Mouse (Mus musculus) forebrain, embryonic 14.5 days (tissue): ENCODE results near the gene Ndfip2. TPM values are rescaled to one million over a fixed set of nuclear protein-coding genes. Genes with fewer than 3 reads are reported as not detected.

Experiments used
- ATAC-seq: fragments of 200-750 bp; cut with Nextera tagmentation; 2 replicates; pipeline ENCODE4 v1.8.0; 2017; ENCODE audit warnings: mild to moderate bottlenecking, moderate library complexity
- DNase-seq: peaks from one replicate; pipeline ENCODE4 v3.0.0-alpha.2; 2015; ENCODE audit warnings: low spot score
- H3K27ac ChIP-seq: fragments of 300-500 bp; sonication (generic); 2 replicates; pipeline ENCODE4 v1.5.1; 2014; ENCODE audit warnings: low read depth, mild to moderate bottlenecking, control low read depth, low read length, moderate library complexity
- H3K27me3 ChIP-seq: fragments of 300-500 bp; sonication (generic); replicated peaks from 2 replicates; pipeline ENCODE4 v1.6.1; 2014; ENCODE audit warnings: low read length, control low read depth, mixed read lengths; ENCODE audit not compliant: control insufficient read depth, insufficient read depth
- H3K36me3 ChIP-seq: fragments of 300-500 bp; sonication (generic); 2 replicates; pipeline ENCODE4 v1.6.1; 2014; ENCODE audit warnings: low read length, control low read depth; ENCODE audit not compliant: control insufficient read depth, insufficient read depth
- H3K4me1 ChIP-seq: fragments of 300-500 bp; sonication (generic); 2 replicates; pipeline ENCODE4 v1.6.1; 2014; ENCODE audit warnings: antibody characterized with exemption, low read length, control low read depth; ENCODE audit not compliant: control insufficient read depth, insufficient read depth
- H3K4me2 ChIP-seq: fragments of 300-500 bp; sonication (generic); 2 replicates; pipeline ENCODE4 v1.6.1; 2014; ENCODE audit warnings: mild to moderate bottlenecking, control low read depth, low read length
- H3K4me3 ChIP-seq: fragments of 300-500 bp; sonication (generic); 2 replicates; pipeline ENCODE4 v1.5.1; 2014; ENCODE audit warnings: low read depth, low read length, control low read depth
- H3K9ac ChIP-seq: fragments of 300-500 bp; sonication (generic); 2 replicates; pipeline ENCODE4 v1.6.1; 2014; ENCODE audit warnings: mild to moderate bottlenecking, low read length, control low read depth, moderate library complexity
- H3K9me3 ChIP-seq: fragments of 300-500 bp; sonication (generic); replicated peaks from 2 replicates; pipeline ENCODE4 v1.6.1; 2016; ENCODE audit warnings: low read length, control low read depth, mixed read lengths; ENCODE audit not compliant: control insufficient read depth
- WGBS: fragments of 180-500 bp; shearing (Covaris S2); extraction: QIAGEN DNeasy Blood & Tissue Kit; methylation state at CpG from one replicate; pipeline ENCODE4 v1.1.7; 2014; 5-methylcytosine and 5-hydroxymethylcytosine counted together
- polyA plus RNA-seq: library from polyadenylated mRNA; unstranded; fragments of >200 nt; fragmentation: Nextera tagmentation; extraction: Ambion mirVana; gene quantifications from 2 replicates; pipeline ENCODE4 v1.2.1, GENCODE M21; 2014

The Ndfip2 gene
- polyA plus RNA-seq, 1 experiment from 2014 or later = 91.1 TPM

DNA sequence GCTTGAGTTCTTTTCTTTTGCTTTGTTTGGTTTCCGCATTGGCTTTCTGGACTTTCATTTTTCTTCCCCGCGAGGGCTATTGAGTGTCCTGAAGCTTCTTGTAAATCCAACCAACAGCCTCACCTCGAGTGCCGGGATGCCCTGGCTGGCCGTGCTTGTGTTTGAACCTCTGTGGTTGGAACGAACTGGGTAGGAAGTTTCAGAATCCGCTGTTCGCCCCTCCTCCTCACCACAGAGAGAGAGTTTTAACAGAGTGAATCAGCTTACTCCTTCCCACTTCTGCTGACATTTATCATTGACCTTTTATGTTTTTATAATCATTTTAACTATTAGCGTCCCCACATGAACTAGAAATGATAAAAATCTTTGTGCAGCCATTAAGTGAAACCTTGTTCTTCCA, 18.3 kb upstream of the Ndfip2 start:
- H3K9ac ChIP-seq = no peak overlapping the region
- H3K4me1 ChIP-seq = no peaks in the 10 kb centered on the region
- WGBS = 85% methylated on average over 10 of the region's 10 CpGs
- no peak overlapping the region for H3K27ac ChIP-seq
- no peaks in the 10 kb centered on the region for H3K36me3 ChIP-seq
- ATAC-seq = no peak
- H3K4me2 ChIP-seq = no peak overlapping the region
- H3K4me3 ChIP-seq = no peak overlapping the region
- DNase-seq = no peak
- no peaks in the 10 kb centered on the region for H3K9me3 ChIP-seq
- no peaks in the 10 kb centered on the region for H3K27me3 ChIP-seq

DNA sequence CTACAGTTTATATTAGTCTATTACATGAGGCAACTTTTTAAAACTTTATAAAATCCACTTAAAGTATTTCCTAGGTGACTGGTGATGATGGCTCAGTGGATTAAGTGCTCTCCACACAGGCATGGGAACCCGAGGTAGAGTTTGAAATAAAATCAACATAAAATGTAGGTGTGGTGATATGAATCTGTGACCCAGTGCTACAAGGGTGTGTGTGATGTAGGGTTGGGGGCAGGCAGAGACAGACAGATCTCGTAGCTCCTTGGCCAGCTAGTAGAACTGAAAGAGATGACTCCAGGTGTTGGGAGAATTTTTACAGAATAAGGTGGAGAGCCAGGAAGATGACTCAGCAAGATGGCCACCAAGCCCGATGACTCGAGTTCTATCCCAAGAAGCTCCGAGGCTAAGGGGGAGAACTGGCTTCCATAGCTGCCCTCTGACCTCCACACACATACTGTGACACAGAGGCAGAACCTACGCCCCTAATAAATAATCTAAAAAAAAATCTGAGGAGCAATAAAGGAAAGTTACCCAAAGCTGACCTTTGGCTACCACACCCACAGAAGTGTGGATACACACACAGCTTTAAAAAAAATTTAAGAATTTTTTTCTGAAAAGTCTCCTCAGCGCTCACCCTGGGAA, 14.4 kb upstream of the Ndfip2 start:
- Histone ChIP-seq H3K9me3 (no peaks in the 10 kb centered on the region), H3K36me3 (no peaks in the 10 kb centered on the region), H3K9ac (no peak overlapping the region), H3K27me3 (no peaks in the 10 kb centered on the region), H3K4me2 (no peak overlapping the region), H3K27ac (no peak overlapping the region), H3K4me1 (no peaks in the 10 kb centered on the region), H3K4me3 (no peak overlapping the region)
- DNase-seq (no peak), ATAC-seq (no peak)
- 90% methylated on average over 7 of the region's 7 CpGs for WGBS

DNA sequence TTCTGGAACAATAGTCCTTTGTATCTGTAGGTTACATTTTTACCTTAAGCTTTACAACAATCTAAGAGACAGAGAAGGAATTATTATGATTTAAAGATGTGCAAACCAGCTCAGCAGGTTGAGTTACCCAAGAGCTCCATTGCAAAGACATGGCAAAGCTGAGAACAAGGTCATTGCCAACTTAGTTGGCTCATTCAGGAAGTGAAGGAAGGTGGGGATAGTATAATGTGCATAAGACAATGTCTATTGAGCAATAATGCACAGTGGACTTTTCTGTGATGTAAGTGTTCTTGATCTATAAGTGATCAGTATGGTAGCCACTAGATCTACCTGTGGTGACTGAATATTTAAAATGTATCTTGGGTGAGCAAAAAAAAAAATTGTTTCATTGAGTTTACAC, 7.3 kb upstream of the Ndfip2 start:
- ATAC-seq (no peak), DNase-seq (no peak)
- H3K9me3 ChIP-seq = no peaks in the 10 kb centered on the region

DNA sequence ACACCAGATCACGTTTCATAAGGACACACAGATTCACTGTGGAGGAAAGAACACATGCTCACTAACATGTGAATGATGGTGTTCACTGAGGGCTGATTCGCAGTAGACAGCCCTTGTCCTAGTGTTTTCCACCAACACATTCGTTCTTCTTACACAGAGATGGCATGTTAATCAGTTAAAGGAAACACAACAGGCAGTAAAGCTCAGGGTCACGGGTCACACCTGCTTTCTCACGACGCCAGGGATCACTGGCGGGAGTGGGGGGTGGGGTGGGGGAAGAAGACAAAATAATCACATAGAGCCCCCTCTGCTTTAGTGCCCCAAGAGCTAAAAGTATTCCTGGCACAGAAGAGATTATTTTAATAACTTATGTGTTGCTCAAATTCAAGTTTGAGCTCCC, 5.1 kb upstream of the Ndfip2 start:
- Histone ChIP-seq H3K4me3 (no peak overlapping the region), H3K27ac (no peak overlapping the region), H3K4me1 (no peaks in the 10 kb centered on the region), H3K36me3 (no peaks in the 10 kb centered on the region), H3K4me2 (no peak overlapping the region), H3K9me3 (no peaks in the 10 kb centered on the region), H3K27me3 (no peaks in the 10 kb centered on the region), H3K9ac (no peak overlapping the region)
- ATAC-seq (no peak), DNase-seq (no peak)
- WGBS = 74% methylated on average over 7 of the region's 7 CpGs

More for the DNA sequence above, 7.3 kb upstream of the Ndfip2 start:
- H3K27me3 ChIP-seq = no peaks in the 10 kb centered on the region
- no peak overlapping the region for H3K4me3 ChIP-seq
- no peak overlapping the region for H3K9ac ChIP-seq
- no peaks in the 10 kb centered on the region for H3K36me3 ChIP-seq
- no peak overlapping the region for H3K27ac ChIP-seq
- no peaks in the 10 kb centered on the region for H3K4me1 ChIP-seq
- no peak overlapping the region for H3K4me2 ChIP-seq

DNA sequence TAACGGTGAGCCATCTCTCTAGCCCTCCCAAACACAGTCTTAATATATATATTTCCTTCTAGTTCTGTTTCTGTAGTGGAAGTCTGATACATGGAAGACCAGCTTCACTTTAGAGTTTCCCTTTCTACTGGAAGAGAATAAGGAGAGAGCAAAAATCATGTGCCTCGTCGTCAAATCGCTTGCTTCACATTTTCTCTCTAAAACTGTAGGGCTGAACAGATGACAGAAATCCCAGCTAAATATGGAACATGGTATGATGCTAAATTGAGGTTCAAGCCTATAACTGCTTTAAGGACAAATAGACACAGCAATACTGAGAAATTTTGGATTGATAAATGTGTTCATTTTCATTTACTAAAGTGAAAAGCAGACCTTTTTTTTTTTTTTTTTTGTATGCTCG, 4.0 kb upstream of the Ndfip2 start:
- Histone ChIP-seq H3K9me3 (no peaks in the 10 kb centered on the region), H3K27ac (no peak overlapping the region), H3K4me3 (no peak overlapping the region), H3K4me1 (no peaks in the 10 kb centered on the region), H3K9ac (no peak overlapping the region), H3K36me3 (no peaks in the 10 kb centered on the region), H3K4me2 (no peak overlapping the region), H3K27me3 (no peaks in the 10 kb centered on the region)
- 91% methylated on average over 5 of the region's 5 CpGs for WGBS
- DNase-seq (no peak), ATAC-seq (no peak)

DNA sequence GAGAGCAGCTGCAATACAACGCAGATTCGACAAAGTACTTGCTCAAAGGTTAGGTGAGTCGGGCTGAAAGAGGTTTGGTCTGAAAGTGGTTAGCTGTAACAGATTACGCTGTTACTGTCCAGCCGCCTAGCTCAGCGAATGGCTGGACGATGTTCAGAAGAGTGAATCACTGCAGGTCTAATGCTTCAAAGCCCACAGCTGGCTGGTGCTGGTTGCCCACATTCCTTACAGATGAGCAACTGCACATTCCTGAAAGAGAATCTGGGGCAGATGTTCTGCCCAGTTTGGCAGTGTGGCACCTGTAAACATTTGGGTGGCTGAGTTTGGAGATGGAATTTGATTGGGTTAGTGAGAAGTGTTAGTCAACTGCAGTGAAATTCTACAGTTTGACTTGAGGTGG, 2.8 kb upstream of the Ndfip2 start:
- Histone ChIP-seq H3K9ac (no peak overlapping the region), H3K27ac (no peak overlapping the region), H3K4me3 (no peak overlapping the region), H3K4me2 (no peak overlapping the region), H3K4me1 (no peaks in the 10 kb centered on the region), H3K9me3 (no peaks in the 10 kb centered on the region), H3K27me3 (no peaks in the 10 kb centered on the region), H3K36me3 (no peaks in the 10 kb centered on the region)
- no peak for DNase-seq
- ATAC-seq = no peak
- 83% methylated on average over 7 of the region's 7 CpGs for WGBS

DNA sequence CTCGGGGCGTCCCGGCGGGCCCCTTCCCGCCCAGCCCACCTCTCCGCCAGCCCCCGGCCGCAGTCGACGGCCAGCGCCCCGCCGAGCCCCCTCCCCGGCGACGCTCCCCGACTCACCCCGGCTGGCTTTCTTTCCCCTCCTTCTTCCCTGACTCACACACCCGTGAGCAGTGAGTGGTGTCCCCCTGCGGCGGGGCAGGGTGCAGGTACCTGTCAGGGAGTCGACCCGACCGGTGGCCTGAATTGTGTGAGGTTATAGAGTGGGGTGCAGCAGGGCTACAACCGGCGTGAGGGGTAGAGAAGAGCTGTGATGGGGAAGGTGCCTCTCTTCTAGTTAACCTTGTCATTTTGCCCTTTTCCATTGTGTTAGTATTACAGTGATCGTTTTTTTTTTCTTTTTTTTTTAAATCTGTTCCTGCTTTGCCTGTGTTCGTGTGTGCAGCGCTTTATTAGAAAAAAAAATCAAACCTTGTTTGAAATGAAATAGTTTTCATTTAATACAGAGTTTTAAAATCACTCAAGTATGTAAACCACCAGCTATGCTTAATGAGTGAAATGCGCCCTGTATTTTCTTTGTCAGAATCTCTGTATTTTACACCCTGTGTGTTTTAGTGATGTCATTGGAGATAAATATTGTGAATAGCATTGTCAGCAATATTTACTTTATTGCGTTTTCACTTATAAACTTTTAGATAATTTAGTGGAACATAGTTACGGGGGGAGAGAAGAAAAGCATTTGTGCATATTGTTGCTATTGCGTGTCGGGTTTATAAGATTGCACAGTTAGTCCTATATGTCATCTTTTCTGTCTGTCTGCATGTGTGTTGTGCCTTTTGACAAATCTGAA, 885 bp downstream of the Ndfip2 start:
- ATAC-seq (peak; percentile 69), DNase-seq (peak; percentile 52)
- H3K9me3 ChIP-seq = no peaks in the 10 kb centered on the region
- H3K27me3 ChIP-seq = no peaks in the 10 kb centered on the region
- peak overlapping the region; percentile 82 for H3K4me3 ChIP-seq
- H3K27ac ChIP-seq = peak overlapping the region; percentile 93
- H3K36me3 ChIP-seq = no peaks in the 10 kb centered on the region
- H3K9ac ChIP-seq = peak overlapping the region; percentile 95
- 16% methylated on average over 20 of the region's 34 CpGs for WGBS
- H3K4me1 ChIP-seq = peaks cover 3% of the 10 kb centered on the region; the same call in 1 of the 2 replicates
- peak overlapping the region; percentile 60 for H3K4me2 ChIP-seq

DNA sequence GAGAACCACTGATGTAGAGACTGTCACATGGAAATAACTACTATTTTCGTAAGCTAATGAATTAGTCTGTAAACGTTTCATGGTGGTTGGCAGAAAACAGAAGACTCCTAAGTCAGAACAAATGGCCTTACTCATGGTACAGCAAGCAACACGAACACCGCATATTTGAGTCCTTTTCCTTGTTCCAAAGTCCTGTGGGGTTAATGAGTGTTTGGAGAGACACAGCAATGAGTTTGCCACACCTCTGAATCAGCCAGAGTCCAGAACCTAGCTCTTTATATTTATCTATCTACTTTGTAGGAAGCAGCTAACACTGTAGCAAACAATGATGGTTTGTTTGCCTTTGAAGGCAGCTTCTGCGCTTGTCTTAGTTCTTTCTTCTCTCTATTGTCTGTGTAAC, 4.5 kb downstream of the Ndfip2 start:
- Histone ChIP-seq H3K4me2 (no peak overlapping the region), H3K27ac (no peak overlapping the region), H3K4me3 (no peak overlapping the region), H3K27me3 (no peaks in the 10 kb centered on the region), H3K4me1 (peaks cover 3% of the 10 kb centered on the region; the same call in 1 of the 2 replicates), H3K36me3 (no peaks in the 10 kb centered on the region), H3K9ac (no peak overlapping the region), H3K9me3 (no peaks in the 10 kb centered on the region)
- 45% methylated on average over 5 of the region's 5 CpGs for WGBS
- ATAC-seq (no peak), DNase-seq (no peak)

DNA sequence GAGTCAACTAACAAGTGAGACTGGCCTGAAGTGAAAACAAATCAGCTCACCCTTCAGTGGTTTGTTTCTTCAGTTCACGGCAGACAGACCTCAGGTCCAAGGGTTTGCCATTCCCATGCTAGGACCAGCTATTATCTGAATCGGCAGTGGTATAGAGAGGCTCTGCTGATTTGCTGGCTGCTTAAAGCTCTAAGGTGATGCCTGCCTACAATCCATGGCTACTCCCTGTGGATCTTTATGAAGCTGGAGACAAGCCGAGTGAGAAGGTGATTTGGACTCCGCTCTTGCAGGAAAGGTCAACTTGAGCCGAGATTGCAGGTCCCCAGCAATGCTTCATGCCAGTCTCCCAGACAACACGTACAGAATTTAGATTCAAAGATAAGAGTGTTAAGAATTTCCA, 8.7 kb downstream of the Ndfip2 start:
- Histone ChIP-seq H3K4me2 (no peak overlapping the region), H3K36me3 (no peaks in the 10 kb centered on the region), H3K4me1 (peaks cover 3% of the 10 kb centered on the region; the same call in 1 of the 2 replicates), H3K27ac (no peak overlapping the region), H3K27me3 (no peaks in the 10 kb centered on the region), H3K9ac (no peak overlapping the region), H3K4me3 (no peak overlapping the region), H3K9me3 (no peaks in the 10 kb centered on the region)
- ATAC-seq (no peak), DNase-seq (no peak)
- WGBS = 89% methylated on average over 6 of the region's 6 CpGs
